Mouse (Mus musculus): ENCODE results near the gene Rrp9. TPM values are rescaled to one million over a fixed set of nuclear protein-coding genes. Genes with fewer than 3 reads are reported as not detected.
A peak's percentile ranks its signal among the peaks of the same experiment; 100 is the strongest.

Rrp9 gene
- total RNA-seq (2021) = 10 to 100 TPM; 19.3 to 20.3 TPM
- long read RNA-seq, experiment 1, transcript Rrp9-201 (15 exons, 1,586 nt) = major isoform, 30 of 34 reads
- long read RNA-seq, experiment 1, partial matches to known transcripts = 1 of 34 reads
- long read RNA-seq, experiment 1, other reads (novel, unspliced or antisense) = 3 of 34 reads
- long read RNA-seq, experiment 2, transcript Rrp9-201 (15 exons, 1,586 nt) = major isoform, 33 of 38 reads
- long read RNA-seq, experiment 2, partial matches to known transcripts = 2 of 38 reads
- long read RNA-seq, experiment 2, other reads (novel, unspliced or antisense) = 3 of 38 reads

DNA sequence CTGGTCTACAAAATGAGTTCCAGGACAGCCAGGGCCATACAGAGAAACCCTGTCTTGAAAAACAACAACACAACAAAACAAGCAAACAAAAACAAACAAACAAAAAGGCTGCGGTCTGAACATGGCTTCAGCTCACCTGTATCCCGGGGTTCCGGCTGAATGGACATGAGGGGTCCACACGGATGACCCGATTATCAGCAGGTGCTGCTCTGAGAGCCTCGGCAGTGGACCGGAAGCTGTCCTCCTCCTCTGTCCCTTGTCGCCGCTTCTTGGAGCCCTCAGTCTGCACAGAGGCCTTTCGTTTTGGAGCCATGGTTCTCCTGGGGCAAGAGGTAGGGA is at the start of gene Rrp9:
TSS of gene Rrp9 (plus strand) at position 301 of the 339 bp plus-strand sequence.
- intact Hi-C loops (cut with DNase I) = loop anchor here (1.0 to 5.0 kb wide), 5 partner anchors 27 to 187 kb away; partner anchors contain the start of genes Dusp7 and Rpl29
- DNase-seq = no peak

DNA sequence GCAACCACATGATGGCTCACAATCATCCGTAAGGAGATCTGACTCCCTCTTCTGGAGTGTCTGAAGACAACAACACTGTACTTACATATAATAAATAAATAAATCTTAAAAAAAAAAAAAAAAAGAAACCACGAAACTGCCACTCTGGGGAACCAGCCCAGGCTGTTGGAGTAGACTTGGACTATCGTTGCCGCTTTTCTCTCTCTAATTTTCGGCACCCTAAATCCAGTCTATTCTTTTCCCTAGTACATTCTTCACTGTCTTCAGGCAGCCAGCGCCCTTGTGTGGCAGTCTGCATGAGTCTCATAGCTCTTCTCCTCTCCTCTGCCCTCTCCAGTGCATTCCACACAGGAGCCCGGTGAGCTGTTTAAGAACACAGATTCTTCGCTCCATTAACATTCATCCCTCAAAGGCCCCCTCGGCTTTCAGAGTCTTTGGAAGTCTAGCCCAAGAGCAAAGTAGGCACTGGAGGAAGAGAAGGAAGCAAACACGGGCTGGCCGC is 47.0 kb upstream of the Rrp9 start:
- intact Hi-C loops (cut with DNase I) = loop anchor here (2.0 kb wide), 1 partner anchor 46 kb away; the partner anchor contains the start of gene Rrp9
- DNase-seq = no peak

DNA sequence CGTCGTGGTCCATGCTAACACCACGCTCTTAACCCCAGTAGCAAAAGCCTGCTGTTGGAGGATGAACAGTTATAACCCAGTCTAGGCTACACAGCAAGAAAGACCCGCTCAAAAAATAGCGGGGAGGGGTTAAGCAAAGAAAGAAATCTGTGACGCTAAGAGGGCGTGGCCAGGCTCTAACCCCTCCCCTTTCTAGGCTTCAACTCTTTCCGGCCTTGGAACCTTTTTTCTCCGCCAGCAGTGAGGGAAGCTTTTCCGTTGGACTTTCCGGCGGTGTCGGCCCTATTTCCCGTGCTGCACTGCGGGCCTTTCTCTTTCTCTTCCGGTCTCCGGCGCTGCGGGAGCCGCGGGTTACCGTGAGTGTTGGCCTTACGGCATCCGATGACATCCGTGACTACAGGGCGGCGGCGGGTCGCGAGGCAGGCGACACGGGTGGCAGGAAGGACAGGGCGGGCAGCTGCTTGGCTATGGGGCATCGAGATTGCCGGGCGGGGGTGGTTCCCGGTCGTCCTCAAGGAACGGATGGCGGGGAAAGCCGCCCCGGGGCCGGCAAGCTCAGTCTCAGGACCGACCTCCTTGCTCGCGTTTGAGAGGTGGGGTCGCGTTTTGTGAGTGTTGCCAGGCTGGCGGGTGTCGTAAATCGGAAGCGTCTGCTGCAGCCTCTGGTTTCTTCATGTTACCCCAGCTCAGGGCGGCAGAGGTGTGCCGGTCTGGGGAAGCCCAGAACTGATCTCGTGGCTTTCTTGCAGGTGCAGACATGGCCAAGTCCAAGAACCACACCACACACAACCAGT is 46.3 kb upstream of the Rrp9 start, which contains the start of gene Rpl29:
TSS of gene Rpl29 (plus strand) at position 234 of the 794 bp plus-strand sequence.
- intact Hi-C loops (cut with DNase I) = loop anchor here (2.0 kb wide), 1 partner anchor 45 kb away; the partner anchor contains the start of gene Rrp9
- peak; percentile 93 to 96 for DNase-seq

DNA sequence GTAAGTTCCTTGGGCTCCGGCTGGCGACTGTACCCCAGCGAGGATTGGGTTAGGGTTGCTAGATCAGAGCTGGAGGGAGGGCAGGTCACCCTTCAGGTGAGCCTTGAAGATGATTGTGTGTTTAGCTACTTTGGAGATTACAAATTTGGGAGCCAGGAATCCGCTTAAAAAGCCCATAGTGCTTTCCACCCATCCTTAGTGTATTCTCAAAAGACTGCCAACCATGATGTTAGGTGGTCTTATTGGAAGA is 45.8 kb upstream of the Rrp9 start:
- intact Hi-C loops (cut with DNase I) = no loop called here
- DNase-seq = no peak

DNA sequence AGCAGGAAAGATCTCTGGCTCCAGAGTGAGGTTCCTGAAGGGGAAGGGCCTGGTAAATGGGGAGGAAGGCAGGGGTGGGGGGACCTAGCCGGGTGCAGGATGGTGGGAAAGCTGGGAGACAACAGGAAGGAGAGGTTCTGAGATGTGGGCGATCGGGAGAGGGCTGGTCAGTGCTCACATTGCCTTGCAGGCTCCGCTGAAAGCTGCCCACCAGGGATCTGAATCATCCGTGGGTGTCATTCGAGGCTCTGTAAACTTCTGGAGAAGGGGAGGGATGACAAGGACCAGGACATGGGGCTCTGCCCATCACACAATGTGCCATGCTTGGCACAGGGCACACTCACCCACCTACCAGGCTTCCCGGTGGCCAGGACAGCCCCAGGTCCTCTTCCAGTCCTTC is 42.4 kb upstream of the Rrp9 start:
- intact Hi-C loops (cut with DNase I) = no loop called here
- no peak for DNase-seq

DNA sequence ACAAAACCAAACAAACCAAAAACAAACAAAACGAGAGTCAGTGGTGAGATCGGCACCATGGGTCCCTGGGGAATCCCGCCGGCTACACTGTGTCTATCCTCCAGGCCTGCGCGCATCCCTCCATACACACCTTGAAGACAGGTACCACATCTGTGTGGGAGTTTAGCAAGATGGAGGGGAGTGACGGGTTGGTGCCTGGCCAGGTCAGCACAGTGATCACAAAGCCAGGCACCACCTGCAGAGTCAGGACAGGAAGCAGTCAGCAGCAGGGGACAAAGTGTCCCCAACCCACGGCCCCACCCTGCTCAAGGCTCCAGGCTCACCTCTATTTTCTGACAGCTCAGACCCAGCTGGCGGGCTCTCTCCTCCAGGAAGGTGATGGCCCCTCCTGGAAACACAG is 39.2 kb upstream of the Rrp9 start:
- no peak for DNase-seq
- intact Hi-C loops (cut with DNase I) = no loop called here

DNA sequence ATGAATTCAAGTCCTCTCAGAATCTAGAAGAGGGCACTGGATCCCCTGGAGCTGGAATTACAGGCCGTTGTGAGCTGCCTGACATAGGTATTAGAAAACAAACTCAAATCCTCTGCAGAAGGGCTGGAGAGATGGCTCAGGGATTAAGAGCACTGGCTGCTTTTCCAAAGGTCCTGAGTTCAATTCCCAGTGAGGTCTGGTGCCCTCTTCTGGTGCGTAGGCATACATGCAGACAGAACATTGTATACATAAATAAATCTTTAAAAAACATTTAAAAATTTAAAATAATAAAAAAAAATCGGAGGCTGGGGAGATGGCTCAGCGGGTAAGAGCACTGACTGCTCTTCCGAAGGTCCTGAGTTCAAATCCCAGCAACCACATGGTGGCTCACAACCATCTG is 33.1 kb upstream of the Rrp9 start:
- no peak for DNase-seq
- intact Hi-C loops (cut with DNase I) = no loop called here

DNA sequence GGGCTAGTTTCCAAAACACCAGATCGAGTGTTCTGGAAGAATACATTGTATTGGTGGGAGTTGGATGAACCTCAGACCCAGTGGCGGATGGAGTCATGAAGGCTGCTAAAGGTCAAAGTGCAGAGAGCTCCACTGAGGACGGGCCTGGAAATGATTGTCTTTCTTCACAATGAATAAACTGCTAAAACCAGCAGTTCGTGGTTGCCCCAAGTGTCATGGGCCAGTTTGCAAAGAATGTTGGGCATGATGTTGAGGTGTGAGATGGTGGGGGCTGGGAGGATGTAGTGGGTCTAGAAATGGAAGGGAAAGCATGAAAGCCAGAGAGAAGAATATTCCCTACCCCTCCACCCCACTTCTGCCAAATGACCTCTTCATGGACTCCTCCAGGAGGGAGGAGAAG is 30.9 kb upstream of the Rrp9 start:
- DNase-seq = no peak
- intact Hi-C loops (cut with DNase I) = no loop called here

DNA sequence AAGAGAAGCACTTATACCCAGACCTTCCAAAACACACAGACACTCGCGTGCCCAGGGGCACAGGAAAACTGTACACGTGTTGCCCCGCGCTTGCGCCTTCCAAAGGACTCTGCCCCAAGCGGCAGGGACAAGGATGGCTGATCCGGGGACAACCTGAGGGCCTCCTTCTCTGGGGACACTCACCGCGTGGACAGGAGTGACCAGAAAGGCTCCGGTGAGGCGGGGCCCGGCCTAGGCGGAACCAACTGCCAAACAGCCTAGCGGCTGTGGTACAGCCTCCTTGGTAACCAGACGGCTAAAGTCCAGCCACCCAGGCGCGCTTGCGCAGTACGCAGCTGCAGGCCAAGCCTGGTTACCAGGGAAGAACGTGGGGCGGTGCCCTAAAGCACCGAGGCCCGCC is 28.4 kb upstream of the Rrp9 start, which contains the start of the genes Abhd14b and Abhd14a:
TSS of gene Abhd14b (plus strand) at position 112 of the 400 bp plus-strand sequence.
TSS of gene Abhd14a (minus strand) at position 331 of the 400 bp plus-strand sequence.
- intact Hi-C loops (cut with DNase I) = no loop called here
- DNase-seq = peak; percentile 94 to 95

DNA sequence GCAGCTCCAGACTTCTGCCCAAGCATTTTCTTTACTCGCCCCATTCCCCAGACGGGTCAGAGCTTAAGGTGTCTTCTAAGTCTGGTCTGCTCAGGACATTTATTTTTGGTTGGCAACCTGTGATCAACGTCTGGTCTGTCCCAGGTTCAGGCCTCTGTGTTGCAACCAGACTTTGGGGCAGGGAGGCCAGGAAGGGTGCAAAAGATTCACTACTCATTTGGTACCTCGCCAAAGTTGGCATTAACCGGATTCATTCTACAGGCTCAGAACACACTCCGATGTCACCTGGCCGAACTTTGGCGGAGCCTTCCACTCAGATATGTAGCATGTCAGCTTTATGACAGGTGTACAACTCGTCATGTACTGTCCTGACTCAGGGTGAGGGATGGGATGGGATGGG is 27.8 kb upstream of the Rrp9 start:
- DNase-seq = no peak

DNA sequence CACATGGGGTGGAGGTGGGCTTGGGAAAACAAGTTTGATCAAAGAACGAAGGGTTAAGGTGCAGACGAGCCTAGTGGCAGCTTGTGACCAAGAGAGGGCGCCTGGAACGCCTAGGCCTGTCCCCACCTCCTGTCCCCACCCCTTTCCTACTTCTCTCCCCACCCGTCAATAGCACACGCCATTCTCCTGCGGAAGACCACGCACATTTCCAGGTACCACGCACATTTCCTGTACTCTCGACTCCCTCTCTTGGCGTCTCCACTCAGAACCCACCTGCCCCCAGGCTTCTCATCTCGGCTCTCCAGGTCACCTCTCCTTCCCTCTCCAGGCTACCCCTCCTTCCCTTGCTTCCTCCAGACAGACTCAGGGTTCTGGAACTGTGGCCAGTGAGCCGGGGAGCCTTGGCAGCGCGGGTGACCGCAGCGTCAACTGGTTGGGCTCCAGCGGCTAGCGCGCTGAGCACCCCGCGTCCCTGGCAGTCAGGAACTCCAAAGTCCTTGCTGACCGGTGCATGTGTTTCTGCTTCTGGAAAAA is 27.2 kb upstream of the Rrp9 start:
- DNase-seq = peak; percentile 80 to 83
- intact Hi-C loops (cut with DNase I) = loop anchor here (1.0 kb wide), 1 partner anchor 28 kb away; the partner anchor contains the start of gene Parp3

More for the DNA sequence above, 27.8 kb upstream of the Rrp9 start:
- intact Hi-C loops (cut with DNase I) = loop anchor here (1.0 kb wide), 1 partner anchor 28 kb away; the partner anchor contains the start of gene Parp3

DNA sequence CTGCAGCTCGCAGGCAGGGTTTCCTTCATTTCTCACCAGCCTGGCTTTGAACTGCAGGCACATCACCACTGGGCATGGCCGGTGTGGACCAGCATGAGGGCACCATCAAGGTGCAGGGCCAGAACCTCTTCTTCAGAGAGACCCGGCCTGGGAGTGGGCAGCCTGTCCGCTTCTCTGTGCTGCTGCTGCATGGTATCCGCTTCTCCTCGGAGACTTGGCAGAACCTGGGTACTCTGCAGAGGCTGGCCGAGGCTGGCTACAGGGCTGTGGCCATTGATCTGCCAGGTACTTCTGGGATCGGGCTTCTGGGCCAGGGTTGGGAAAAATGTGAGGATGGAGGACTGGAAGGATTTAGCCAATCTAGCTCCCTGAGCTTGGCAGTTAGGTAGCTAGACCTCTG is 25.8 kb upstream of the Rrp9 start:
- intact Hi-C loops (cut with DNase I) = no loop called here
- DNase-seq = no peak

DNA sequence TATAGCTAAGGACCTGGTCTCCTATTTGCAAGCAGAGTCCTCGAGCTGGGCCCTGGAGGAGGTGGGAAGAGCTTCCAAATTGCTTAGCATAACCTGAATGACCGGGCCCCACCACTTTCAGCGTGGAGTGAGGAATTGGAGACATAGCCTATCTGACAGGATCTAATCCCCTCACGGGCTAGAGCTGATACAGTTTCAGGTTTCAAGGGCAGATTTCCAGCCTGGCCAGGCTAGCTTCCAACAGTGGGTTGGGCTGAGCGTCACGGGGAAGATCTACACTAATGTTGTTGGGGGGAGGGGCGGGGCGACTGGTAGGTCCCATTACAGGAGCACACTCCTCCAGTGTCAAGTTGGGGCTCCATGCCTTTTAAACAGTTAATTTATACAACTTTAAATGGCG is 25.1 kb upstream of the Rrp9 start:
- DNase-seq = peak; percentile 47 to 51
- intact Hi-C loops (cut with DNase I) = no loop called here

DNA sequence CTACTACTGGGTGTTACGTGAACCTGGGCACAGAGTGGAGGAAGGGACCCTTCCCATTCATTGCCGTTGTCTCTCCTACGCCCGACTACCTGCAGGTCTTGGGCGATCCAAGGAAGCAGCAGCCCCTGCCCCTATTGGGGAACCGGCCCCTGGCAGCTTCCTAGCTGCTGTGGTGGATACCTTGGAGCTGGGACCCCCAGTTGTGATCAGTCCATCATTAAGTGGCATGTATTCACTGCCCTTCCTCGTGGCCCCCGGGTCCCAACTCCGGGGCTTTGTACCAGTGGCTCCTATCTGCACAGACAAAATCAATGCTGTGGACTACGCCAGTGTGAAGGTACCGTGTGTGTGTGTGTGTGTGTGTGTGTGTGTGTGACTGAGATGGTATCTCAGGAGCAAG is 24.5 kb upstream of the Rrp9 start:
- intact Hi-C loops (cut with DNase I) = no loop called here

DNA sequence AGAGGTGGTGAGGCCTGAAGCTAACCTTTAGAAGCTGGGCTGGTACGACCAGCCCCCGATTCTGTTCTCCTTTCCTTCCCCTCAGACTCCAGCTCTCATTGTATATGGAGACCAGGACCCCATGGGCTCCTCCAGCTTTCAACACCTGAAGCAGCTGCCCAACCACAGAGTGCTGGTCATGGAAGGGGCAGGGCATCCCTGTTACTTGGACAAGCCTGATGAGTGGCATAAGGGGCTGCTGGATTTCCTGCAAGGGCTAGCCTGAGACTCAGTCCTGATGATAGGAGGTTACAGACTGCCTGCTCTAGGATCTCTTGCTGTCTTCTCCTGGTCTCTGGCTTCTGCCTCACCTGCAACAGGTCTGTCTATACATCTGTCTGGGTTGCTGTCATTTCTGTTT is 23.9 kb upstream of the Rrp9 start:
- intact Hi-C loops (cut with DNase I) = no loop called here
- no peak for DNase-seq

More for the DNA sequence above, 24.5 kb upstream of the Rrp9 start:
- DNase-seq = no peak

DNA sequence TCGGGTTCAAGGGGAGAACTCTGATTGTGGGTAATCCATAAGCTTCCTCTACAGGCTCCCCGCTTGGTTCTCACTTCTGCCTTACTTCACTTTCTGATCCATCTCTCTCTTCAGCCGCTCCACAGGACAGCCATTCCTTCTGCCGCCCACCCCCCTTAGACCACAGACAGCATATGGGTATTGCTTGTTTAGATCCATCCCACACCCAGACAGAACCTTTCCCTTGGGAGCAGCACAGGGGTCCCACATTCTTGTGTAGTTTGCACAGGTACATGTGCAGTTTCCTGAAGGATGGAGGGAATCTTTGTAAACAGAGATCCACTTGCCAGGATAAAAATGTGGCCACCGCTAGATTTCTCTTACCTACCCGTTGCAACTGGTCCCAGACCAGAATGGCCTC is 23.4 kb upstream of the Rrp9 start:
- no peak for DNase-seq
- intact Hi-C loops (cut with DNase I) = no loop called here

DNA sequence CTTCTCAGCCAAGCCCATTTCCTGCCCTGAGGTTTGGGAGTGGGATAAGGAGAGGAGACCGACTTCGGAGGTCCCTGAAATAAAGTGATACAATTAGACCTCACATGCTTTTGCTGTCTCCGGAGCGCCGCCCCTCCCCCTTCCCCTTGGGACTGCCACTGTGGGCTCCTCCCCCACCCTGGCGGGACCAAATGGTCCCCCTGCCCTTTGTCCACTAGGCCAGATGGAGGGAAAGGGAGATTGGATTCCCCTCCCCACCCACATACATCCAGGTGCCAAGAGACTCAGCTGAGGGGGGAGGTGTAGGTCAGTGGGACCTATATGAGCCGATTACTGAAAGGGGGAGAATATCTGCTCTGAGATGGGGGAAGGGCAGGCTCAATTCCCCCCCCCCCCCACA is 22.9 kb upstream of the Rrp9 start:
- peak; percentile 48 to 51 for DNase-seq

DNA sequence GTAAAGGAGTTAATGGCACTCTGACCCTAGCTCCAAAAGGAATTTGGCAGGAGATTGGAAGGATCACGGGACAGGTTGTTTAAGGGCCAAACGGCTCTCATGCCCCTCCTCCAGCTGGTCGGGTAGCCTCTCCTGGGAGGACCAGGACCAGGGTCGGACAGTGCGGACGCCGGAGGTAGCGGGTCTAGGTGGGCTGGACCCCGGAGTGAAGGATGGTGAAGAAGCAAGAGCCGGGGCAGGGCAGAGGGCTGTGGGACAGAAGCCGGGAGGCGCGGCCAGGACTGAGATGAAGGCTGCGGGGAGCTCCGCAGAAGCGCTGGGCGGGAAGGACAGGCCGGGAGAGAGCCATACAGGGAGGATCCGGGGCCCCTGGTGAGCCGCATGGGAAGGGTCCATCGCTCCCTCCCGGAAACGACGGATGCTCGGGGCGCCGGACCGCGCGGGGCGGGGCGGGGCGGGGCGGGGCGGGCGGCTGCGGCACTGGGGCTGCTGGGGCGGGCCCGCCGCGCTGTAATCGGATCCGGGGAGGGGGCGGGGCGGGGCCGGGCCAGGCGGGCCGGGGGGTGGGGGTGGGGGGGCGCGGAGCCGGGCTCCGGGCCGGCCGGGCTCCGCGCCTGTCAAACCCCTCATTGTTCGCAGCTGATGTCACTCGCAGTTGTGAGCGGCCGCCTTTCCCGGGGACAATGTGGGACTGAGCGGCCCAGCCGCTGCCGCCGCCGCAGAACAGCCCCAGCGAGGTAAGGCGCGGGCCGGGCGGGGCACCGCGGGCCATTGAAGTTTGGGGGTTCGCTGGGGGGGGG is 22.3 kb upstream of the Rrp9 start, which contains the start of gene Pcbp4:
TSS of gene Pcbp4 (plus strand) at position 21 of the 800 bp plus-strand sequence.
- peak; percentile 74 to 76 for DNase-seq
- intact Hi-C loops (cut with DNase I) = no loop called here

More for the DNA sequence above, 22.9 kb upstream of the Rrp9 start:
- intact Hi-C loops (cut with DNase I) = no loop called here

DNA sequence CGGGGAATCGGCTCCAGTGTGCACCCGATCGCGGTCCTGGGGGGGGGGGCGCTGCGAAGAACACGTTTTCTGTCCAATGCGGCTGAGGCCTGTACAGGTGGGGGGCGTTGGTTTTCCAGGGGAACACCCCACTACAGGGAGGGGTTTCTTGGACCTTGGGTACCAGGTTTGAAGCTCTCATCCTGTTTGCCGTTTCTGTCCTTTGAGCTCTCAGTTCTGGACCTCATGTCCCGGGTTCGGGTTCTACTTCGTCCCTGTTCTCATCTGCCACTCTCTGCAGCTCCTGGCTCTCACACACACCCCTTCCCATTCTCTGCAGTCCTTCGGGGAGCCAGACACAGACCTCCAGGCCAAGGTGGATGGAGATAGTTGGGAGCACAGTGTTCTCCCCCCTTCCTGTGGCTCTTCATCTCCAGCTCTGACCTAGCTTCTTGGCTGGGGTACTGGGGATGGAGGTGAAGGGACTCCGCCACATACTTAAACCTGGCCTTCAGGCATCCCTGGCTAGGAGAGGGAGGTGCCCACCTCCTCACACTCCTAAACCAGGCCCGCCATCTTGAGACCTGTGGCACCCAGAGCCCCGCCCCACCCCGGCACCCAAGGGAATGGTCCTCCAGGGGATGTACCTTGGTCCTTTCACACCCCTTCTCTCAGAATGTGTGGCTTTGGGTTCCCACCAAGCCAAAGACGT is 21.5 kb upstream of the Rrp9 start:
- intact Hi-C loops (cut with DNase I) = no loop called here
- DNase-seq = no peak
